Mouse (Mus musculus) MEL (cell line): ENCODE results near the gene 1700001O22Rik. TPM values are rescaled to one million over a fixed set of nuclear protein-coding genes. Genes with fewer than 3 reads are reported as not detected.
A peak's percentile ranks its signal among the peaks of the same experiment; 100 is the strongest.

Experiments used
- DNase-seq: peaks from one replicate; pipeline ENCODE4 v3.0.0; 2011; ENCODE audit warnings: low read depth, low spot score
- H3K27ac ChIP-seq: 2 replicates; pipeline ENCODE4 v1.5.1; 2012; ENCODE audit warnings: low read depth, mild to moderate bottlenecking, control low read depth, low read length, moderate library complexity; ENCODE audit not compliant: control insufficient read depth
- H3K27me3 ChIP-seq, 2 experiments: fragments of 150-350 bp in 1 of 2; sonication (generic) in 1 of 2; 2 replicates each; pipeline ENCODE4 v1.6.1; 2012; ENCODE audit warnings: low read length in 2 of 2, mild to moderate bottlenecking in 2 of 2, improper control_type of control experiment in 1 of 2, moderate library complexity in 1 of 2; ENCODE audit not compliant: insufficient read depth in 2 of 2, control insufficient read depth in 1 of 2
- H3K36me3 ChIP-seq, 2 experiments: 2 replicates each; pipeline ENCODE4 v1.6.1; 2012 to 2014; ENCODE audit warnings: low read length in 2 of 2, improper control_type of control experiment in 1 of 2, inconsistent platforms in 1 of 2, mild to moderate bottlenecking in 1 of 2; ENCODE audit not compliant: insufficient read depth in 2 of 2, control insufficient read depth in 1 of 2
- H3K4me1 ChIP-seq, 2 experiments: fragments of 150-350 bp in 1 of 2; sonication (generic) in 1 of 2; 2 replicates each; pipeline ENCODE4 v1.6.1; 2012; ENCODE audit warnings: low read length in 2 of 2, improper control_type of control experiment in 1 of 2, mild to moderate bottlenecking in 1 of 2; ENCODE audit not compliant: insufficient read depth in 2 of 2, control insufficient read depth in 1 of 2
- H3K4me3 ChIP-seq, 2 experiments: fragments of 150-350 bp in 1 of 2; sonication (generic) in 1 of 2; 2 replicates each; pipeline ENCODE4 v1.5.1; 2012; ENCODE audit warnings: low read depth in 2 of 2, low read length in 2 of 2, mild to moderate bottlenecking in 2 of 2, moderate library complexity in 2 of 2, control low read depth in 1 of 2, improper control_type of control experiment in 1 of 2; ENCODE audit not compliant: control insufficient read depth in 1 of 2, insufficient read depth in 1 of 2
- H3K79me2 ChIP-seq: 2 replicates; pipeline ENCODE4 v1.6.1; 2012; ENCODE audit warnings: mild to moderate bottlenecking, low read length, moderate library complexity; ENCODE audit not compliant: control insufficient read depth, poor library complexity, insufficient read depth
- H3K9ac ChIP-seq: 2 replicates; pipeline ENCODE4 v1.6.1; 2012; ENCODE audit warnings: low read depth, mild to moderate bottlenecking, control low read depth, low read length, moderate library complexity; ENCODE audit not compliant: control insufficient read depth, poor library complexity, severe bottlenecking
- H3K9me3 ChIP-seq: fragments of 150-350 bp; sonication (generic); replicated peaks from 2 replicates; pipeline ENCODE4 v1.6.1; 2012; ENCODE audit warnings: mild to moderate bottlenecking, low read length, improper control_type of control experiment, moderate library complexity; ENCODE audit not compliant: insufficient read depth
- BHLHE40 ChIP-seq: IDR thresholded peaks from 2 replicates; pipeline ENCODE4 v1.6.1; 2012; ENCODE audit warnings: low read depth, mild to moderate bottlenecking, inconsistent platforms, low read length, improper control_type of control experiment, borderline replicate concordance
- CTCF ChIP-seq, 3 experiments: IDR thresholded peaks in 2 of 3; conservative IDR thresholded peaks in 1 of 3; 2 replicates each; pipeline ENCODE4 v1.5.1; 2011 to 2012; ENCODE audit warnings: low read length in 3 of 3, low read depth in 2 of 3, mild to moderate bottlenecking in 2 of 3, improper control_type of control experiment in 1 of 3, inconsistent platforms in 1 of 3, mixed read lengths in 1 of 3, moderate library complexity in 1 of 3; ENCODE audit not compliant: control insufficient read depth in 1 of 3, insufficient read depth in 1 of 3, poor library complexity in 1 of 3, severe bottlenecking in 1 of 3
- ETS1 ChIP-seq: IDR thresholded peaks from 2 replicates; pipeline ENCODE4 v1.6.1; 2012; ENCODE audit warnings: low read depth, mild to moderate bottlenecking, inconsistent platforms, low read length, improper control_type of control experiment, moderate library complexity
- KAT2A ChIP-seq: conservative IDR thresholded peaks from 2 replicates; pipeline ENCODE4 v1.6.1; 2012; ENCODE audit warnings: low read depth, low read length, improper control_type of control experiment, inconsistent platforms
- MAFK ChIP-seq: IDR thresholded peaks from 2 replicates; pipeline ENCODE4 v1.6.1; 2011; ENCODE audit warnings: low read depth, mild to moderate bottlenecking, low read length, improper control_type of control experiment, borderline replicate concordance
- MAZ ChIP-seq: IDR thresholded peaks from 2 replicates; pipeline ENCODE4 v1.6.1; 2012; ENCODE audit warnings: low read depth, mild to moderate bottlenecking, inconsistent platforms, low read length, improper control_type of control experiment
- MXI1 ChIP-seq: IDR thresholded peaks from 2 replicates; pipeline ENCODE4 v1.6.1; 2011; ENCODE audit warnings: mild to moderate bottlenecking, low read depth, low read length, improper control_type of control experiment
- MYC ChIP-seq: IDR thresholded peaks from 2 replicates; pipeline ENCODE4 v1.6.1; 2011; ENCODE audit warnings: low read depth, mild to moderate bottlenecking, low read length, improper control_type of control experiment, moderate library complexity
- POLR2AphosphoS5 ChIP-seq: IDR thresholded peaks from 2 replicates; pipeline ENCODE4 v1.6.1; 2012; ENCODE audit warnings: low read depth, borderline replicate concordance, mild to moderate bottlenecking, inconsistent platforms, low read length, moderate library complexity, mixed read lengths
- RAD21 ChIP-seq: IDR thresholded peaks from 2 replicates; pipeline ENCODE4 v1.6.1; 2011; ENCODE audit warnings: mild to moderate bottlenecking, low read depth, low read length, improper control_type of control experiment
- SIN3A ChIP-seq: IDR thresholded peaks from 2 replicates; pipeline ENCODE4 v1.6.1; 2012; ENCODE audit warnings: low read length, improper control_type of control experiment, inconsistent platforms
- SMC3 ChIP-seq: IDR thresholded peaks from 2 replicates; pipeline ENCODE4 v1.6.1; 2011; ENCODE audit warnings: low read depth, low read length, improper control_type of control experiment
- ZC3H11A ChIP-seq: IDR thresholded peaks from 2 replicates; pipeline ENCODE4 v1.6.1; 2012; ENCODE audit warnings: low read depth, mild to moderate bottlenecking, inconsistent platforms, low read length, improper control_type of control experiment
- ZKSCAN1 ChIP-seq: IDR thresholded peaks from 2 replicates; pipeline ENCODE4 v1.6.1; 2012; ENCODE audit warnings: low read depth, mild to moderate bottlenecking, inconsistent platforms, low read length, improper control_type of control experiment, moderate library complexity
- ZMIZ1 ChIP-seq: IDR thresholded peaks from 2 replicates; pipeline ENCODE4 v1.6.1; 2012; ENCODE audit warnings: low read depth, mild to moderate bottlenecking, inconsistent platforms, low read length, improper control_type of control experiment, moderate library complexity
- polyA plus RNA-seq, 2 experiments: library from polyadenylated mRNA; stranded (reverse) in 1 of 2; unstranded in 1 of 2; fragments of >175 nt in 1 of 2; fragments of >200 nt in 1 of 2; gene quantifications; 2 replicates each; pipeline versions ENCODE4 v1.2.1 to v1.2.4; 2012; ENCODE audit warnings: low replicate concordance in 2 of 2, low read depth in 1 of 2; ENCODE audit not compliant: insufficient read length in 2 of 2, insufficient read depth in 1 of 2, missing spikeins in 1 of 2
- total RNA-seq: library from RNA; depleted of rRNA; stranded (reverse); fragments of 300-350 nt; gene quantifications from 2 replicates; pipeline ENCODE4 v1.2.3, GENCODE M21; 2012

Gene 1700001O22Rik
- total and polyA plus RNA-seq, 3 experiments: 0.50 to 1.8 TPM; not detected in 1

DNA sequence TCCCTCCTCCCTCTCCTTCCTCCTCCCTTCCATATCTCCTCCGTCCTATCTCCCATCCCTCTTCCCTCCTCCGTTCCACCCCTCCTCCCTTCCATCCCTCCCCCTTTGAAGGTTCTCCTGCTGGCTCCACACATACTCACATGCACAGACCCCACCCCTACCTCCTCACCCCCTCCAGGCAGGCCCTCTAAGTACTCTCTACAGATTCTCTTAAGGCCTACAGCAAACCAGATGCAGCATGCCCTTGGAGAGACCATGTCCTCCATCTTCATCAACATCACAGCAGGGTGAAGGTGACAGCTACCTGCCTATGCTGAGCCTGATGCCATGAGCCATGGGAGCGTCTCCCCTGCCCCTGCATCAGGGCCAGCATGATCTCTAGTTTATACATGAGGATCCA is 26.2 kb downstream of the 1700001O22Rik start:
- no peak overlapping the region for H3K4me3 ChIP-seq
- H3K9ac ChIP-seq: no peak overlapping the region
- DNase-seq: no peak
- no peaks in the 10 kb centered on the region for H3K9me3 ChIP-seq
- peaks cover 0 to 5% of the 10 kb centered on the region in 2 experiments; a peak in 2 of 4 replicates for H3K36me3 ChIP-seq
- no peak for TF ChIP-seq ZMIZ1
- no peak for TF ChIP-seq MXI1
- no peak for TF ChIP-seq KAT2A
- no peak for TF ChIP-seq BHLHE40
- TF ChIP-seq MAZ: no peak
- no peak for TF ChIP-seq ZKSCAN1
- TF ChIP-seq ETS1: no peak
- no peak for TF ChIP-seq MYC
- H3K79me2 ChIP-seq: no peaks in the 10 kb centered on the region
- H3K4me1 ChIP-seq: peaks cover 7 to 12% of the 10 kb centered on the region in 2 experiments
- no peak overlapping the region for H3K27ac ChIP-seq
- no peaks in the 10 kb centered on the region for H3K27me3 ChIP-seq

DNA sequence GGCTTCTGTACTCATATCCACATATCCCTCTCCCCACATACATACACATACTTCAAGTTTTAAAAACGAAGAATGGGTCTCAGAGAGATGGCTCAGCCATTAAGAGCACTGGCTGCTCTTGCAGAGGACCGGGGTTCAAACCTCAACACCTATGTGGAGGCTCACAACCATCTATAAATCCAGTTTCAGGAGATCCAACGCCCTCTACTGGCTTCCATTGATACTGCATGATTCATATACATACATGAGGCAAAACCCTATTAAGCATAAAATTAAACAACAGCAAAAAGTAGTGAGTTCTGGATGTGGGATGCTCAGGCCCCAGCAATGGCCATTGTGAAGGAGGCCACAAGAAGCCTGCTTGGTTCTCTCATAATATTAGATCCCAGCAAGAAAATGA is 27.5 kb downstream of the 1700001O22Rik start:
- Histone ChIP-seq H3K27ac (no peak overlapping the region), H3K9ac (no peak overlapping the region), H3K4me3 (no peak overlapping the region), H3K36me3 (peaks cover 0 to 7% of the 10 kb centered on the region in 2 experiments; a peak in 2 of 4 replicates), H3K79me2 (peaks cover 2% of the 10 kb centered on the region; the same call in 1 of the 2 replicates), H3K9me3 (no peaks in the 10 kb centered on the region), H3K27me3 (no peaks in the 10 kb centered on the region), H3K4me1 (peaks cover 10 to 14% of the 10 kb centered on the region in 2 experiments)
- peak; percentile 68 for DNase-seq
- TF ChIP-seq MYC: no peak
- TF ChIP-seq SIN3A: no peak
- peak; percentile 14 to 65 (median 64); a peak in 4 of 6 replicates for TF ChIP-seq CTCF (IDR thresholded peaks at IDR 0.05 in 2 of 3, conservative IDR thresholded peaks at IDR 0.05 in 1 of 3; ENCODE audit: control insufficient read depth in 1 of 3, insufficient read depth in 1 of 3, low read depth in 2 of 3, low read length in 3 of 3, poor library complexity in 1 of 3, severe bottlenecking in 1 of 3)
- no peak for TF ChIP-seq POLR2AphosphoS5
- TF ChIP-seq ETS1: no peak
- peak; percentile 66 for TF ChIP-seq RAD21
- TF ChIP-seq ZC3H11A: peak; percentile 54
- peak; percentile 59 for TF ChIP-seq SMC3
- TF ChIP-seq MAFK: no peak
